Mouse (Mus musculus) liver, embryonic 15.5 days (tissue): ENCODE results near the gene Kazald1. TPM values are rescaled to one million over a fixed set of nuclear protein-coding genes. Genes with fewer than 3 reads are reported as not detected.

Experiments used
- ATAC-seq: fragments of 200-750 bp; cut with Nextera tagmentation; 2 replicates; pipeline ENCODE4 v1.8.0; 2017; ENCODE audit warnings: moderate number of reproducible peaks, mild to moderate bottlenecking, moderate library complexity; ENCODE audit not compliant: insufficient read depth
- H3K27ac ChIP-seq: fragments of 300-500 bp; sonication (generic); replicated peaks from 2 replicates; pipeline ENCODE4 v1.5.1; 2015; ENCODE audit warnings: mild to moderate bottlenecking, inconsistent platforms
- H3K27me3 ChIP-seq: fragments of 300-500 bp; sonication (generic); 2 replicates; pipeline ENCODE4 v1.6.1; 2015; ENCODE audit warnings: mild to moderate bottlenecking, inconsistent platforms
- H3K36me3 ChIP-seq: fragments of 300-500 bp; sonication (generic); replicated peaks from 2 replicates; pipeline ENCODE4 v1.6.1; 2015; ENCODE audit warnings: moderate library complexity, mild to moderate bottlenecking, inconsistent platforms
- H3K4me1 ChIP-seq: fragments of 300-500 bp; sonication (generic); replicated peaks from 2 replicates; pipeline ENCODE4 v1.6.1; 2015; ENCODE audit warnings: inconsistent platforms
- H3K4me2 ChIP-seq: fragments of 300-500 bp; sonication (generic); 2 replicates; pipeline ENCODE4 v1.6.1; 2015; ENCODE audit warnings: moderate library complexity, mild to moderate bottlenecking, inconsistent platforms
- H3K4me3 ChIP-seq: fragments of 300-500 bp; sonication (generic); replicated peaks from 2 replicates; pipeline ENCODE4 v1.5.1; 2015; ENCODE audit warnings: mild to moderate bottlenecking, inconsistent platforms
- H3K9ac ChIP-seq: fragments of 300-500 bp; sonication (generic); 2 replicates; pipeline ENCODE4 v1.6.1; 2015; ENCODE audit warnings: moderate library complexity, mild to moderate bottlenecking, inconsistent platforms
- H3K9me3 ChIP-seq: fragments of 300-500 bp; sonication (generic); replicated peaks from 2 replicates; pipeline ENCODE4 v1.6.1; 2016; ENCODE audit warnings: inconsistent platforms
- WGBS: fragments of 180-500 bp; shearing (Covaris S2); methylation state at CpG from one replicate; pipeline ENCODE4 v1.1.7; 2015; ENCODE audit warnings: mixed read lengths; ENCODE audit not compliant: insufficient replicate concordance; 5-methylcytosine and 5-hydroxymethylcytosine counted together
- polyA plus RNA-seq: library from polyadenylated mRNA; unstranded; fragments of >200 nt; fragmentation: Nextera tagmentation; extraction: Ambion mirVana; gene quantifications from 2 replicates; pipeline ENCODE4 v1.2.1, GENCODE M21; 2015

The Kazald1 gene
- polyA plus RNA-seq, 1 experiment from 2014 or later = 0.32 TPM

- Histone ChIP-seq H3K4me3 (peak overlapping the region; percentile 64; the same call in 1 of the 2 replicates), H3K9ac (0 out of 2 replicates have a peak overlapping the region, but pooled peaks have one; percentile 59), H3K36me3 (no peaks in the 10 kb centered on the region), H3K4me1 (peaks cover 33% of the 10 kb centered on the region), H3K4me2 (peak overlapping the region; percentile 89), H3K27me3 (peaks cover 36% of the 10 kb centered on the region), H3K9me3 (no peaks in the 10 kb centered on the region), H3K27ac (no peak overlapping the region)
- 70% methylated on average over 12 of the region's 12 CpGs for WGBS
- no peak for ATAC-seq
Measured at GRCm38 (mm10) chr19:45048644-45049365, 26.2 kb upstream of the Kazald1 start.

GRCm38 (mm10) chr19:45049523-45049922, 25.5 kb upstream of the Kazald1 start:
- Histone ChIP-seq H3K27ac (no peak overlapping the region), H3K4me3 (no peak overlapping the region), H3K4me1 (peaks cover 33% of the 10 kb centered on the region), H3K4me2 (no peak overlapping the region), H3K9ac (no peak overlapping the region), H3K27me3 (peaks cover 29% of the 10 kb centered on the region), H3K9me3 (no peaks in the 10 kb centered on the region), H3K36me3 (no peaks in the 10 kb centered on the region)
- 65% methylated on average over 9 of the region's 9 CpGs for WGBS
- no peak for ATAC-seq

GRCm38 (mm10) chr19:45053451-45053850, 21.6 kb upstream of the Kazald1 start:
- Histone ChIP-seq H3K27ac (no peak overlapping the region), H3K4me1 (peaks cover 26% of the 10 kb centered on the region), H3K9me3 (no peaks in the 10 kb centered on the region), H3K36me3 (no peaks in the 10 kb centered on the region), H3K4me2 (no peak overlapping the region), H3K9ac (no peak overlapping the region), H3K27me3 (no peaks in the 10 kb centered on the region; the same call in 1 of the 2 replicates), H3K4me3 (no peak overlapping the region)
- no peak for ATAC-seq
- 69% methylated on average over 8 of the region's 8 CpGs for WGBS

GRCm38 (mm10) chr19:45054892-45055690, 19.9 kb upstream of the Kazald1 start:
- no peaks in the 10 kb centered on the region for H3K36me3 ChIP-seq
- no peaks in the 10 kb centered on the region for H3K9me3 ChIP-seq
- H3K4me1 ChIP-seq = peaks cover 32% of the 10 kb centered on the region
- H3K9ac ChIP-seq = no peak overlapping the region
- H3K4me3 ChIP-seq = no peak overlapping the region
- no peaks in the 10 kb centered on the region for H3K27me3 ChIP-seq
- WGBS = 48% methylated on average over 6 of the region's 6 CpGs
- no peak overlapping the region for H3K4me2 ChIP-seq
- no peak for ATAC-seq
- no peak overlapping the region for H3K27ac ChIP-seq

- ATAC-seq = no peak
- no peaks in the 10 kb centered on the region for H3K9me3 ChIP-seq
- H3K4me3 ChIP-seq = no peak overlapping the region
- no peak overlapping the region for H3K27ac ChIP-seq
- H3K27me3 ChIP-seq = no peaks in the 10 kb centered on the region
- no peak overlapping the region for H3K9ac ChIP-seq
- no peak overlapping the region for H3K4me2 ChIP-seq
- peaks cover 35% of the 10 kb centered on the region for H3K4me1 ChIP-seq
- 41% methylated on average over 4 of the region's 4 CpGs for WGBS
- no peaks in the 10 kb centered on the region for H3K36me3 ChIP-seq
Measured at GRCm38 (mm10) chr19:45056364-45056763, 18.7 kb upstream of the Kazald1 start.

DNA sequence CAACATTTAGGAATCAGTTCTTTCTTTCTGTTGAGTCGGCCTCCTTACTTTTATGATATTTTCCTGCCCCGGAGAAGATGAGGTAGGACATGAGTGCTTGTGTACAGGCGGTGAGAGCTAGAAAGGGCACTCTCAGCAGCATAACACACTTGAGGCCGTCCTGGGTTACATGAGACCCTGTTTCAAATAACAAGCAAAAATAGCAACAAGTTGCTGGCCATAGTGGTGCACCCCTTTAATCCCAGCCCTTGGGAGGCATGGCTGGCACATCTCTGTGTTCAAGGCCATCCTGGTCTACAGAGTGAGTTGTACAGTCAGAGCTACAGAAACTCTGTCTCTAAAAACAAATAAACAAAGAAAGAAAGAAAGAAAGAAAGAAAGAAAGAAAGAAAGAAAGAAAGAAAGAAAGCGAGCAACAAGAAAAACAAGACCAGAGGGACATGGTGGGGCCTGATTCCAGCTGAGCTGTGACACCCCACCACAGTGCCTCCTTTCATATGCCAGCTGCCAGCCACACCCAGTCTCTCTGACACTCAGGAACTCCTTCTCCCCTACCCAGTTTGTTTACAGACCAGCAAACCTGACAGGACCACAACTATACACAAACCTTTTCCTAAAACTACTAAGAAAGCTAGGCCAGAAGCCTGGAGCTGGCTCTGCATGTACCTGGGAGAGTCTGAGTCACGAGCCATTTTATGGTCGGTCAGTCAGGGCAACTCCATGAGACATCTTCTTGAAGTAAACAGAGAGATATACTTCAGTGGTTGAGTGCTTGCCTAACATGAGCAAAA, 17.9 kb upstream of the Kazald1 start:
- Histone ChIP-seq H3K36me3 (no peaks in the 10 kb centered on the region), H3K4me2 (peak overlapping the region; percentile 76), H3K9ac (peak overlapping the region; percentile 31; the same call in 1 of the 2 replicates), H3K27me3 (no peaks in the 10 kb centered on the region), H3K27ac (peak overlapping the region; percentile 91), H3K4me1 (peaks cover 35% of the 10 kb centered on the region), H3K4me3 (peak overlapping the region; percentile 68), H3K9me3 (no peaks in the 10 kb centered on the region)
- ATAC-seq = no peak
- WGBS = 58% methylated on average over 7 of the region's 7 CpGs

- H3K36me3 ChIP-seq = no peaks in the 10 kb centered on the region
- no peak for ATAC-seq
- WGBS = 42% methylated on average over 7 of the region's 7 CpGs
- H3K4me3 ChIP-seq = peak overlapping the region; percentile 68
- no peaks in the 10 kb centered on the region for H3K27me3 ChIP-seq
- H3K27ac ChIP-seq = peak overlapping the region; percentile 91
- peak overlapping the region; percentile 41; the same call in 1 of the 2 replicates for H3K9ac ChIP-seq
- peak overlapping the region; percentile 76 for H3K4me2 ChIP-seq
- peaks cover 35% of the 10 kb centered on the region for H3K4me1 ChIP-seq
- H3K9me3 ChIP-seq = no peaks in the 10 kb centered on the region
Measured at GRCm38 (mm10) chr19:45057724-45058112, 17.3 kb upstream of the Kazald1 start.

- no peaks in the 10 kb centered on the region for H3K27me3 ChIP-seq
- no peaks in the 10 kb centered on the region for H3K36me3 ChIP-seq
- peak overlapping the region; percentile 68 for H3K4me3 ChIP-seq
- no peaks in the 10 kb centered on the region for H3K9me3 ChIP-seq
- peak overlapping the region; percentile 76 for H3K4me2 ChIP-seq
- H3K27ac ChIP-seq = peak overlapping the region; percentile 91
- peaks cover 36% of the 10 kb centered on the region for H3K4me1 ChIP-seq
- ATAC-seq = peak; percentile 85
- H3K9ac ChIP-seq = peak overlapping the region; percentile 75
- under 1% methylated on average over 34 of the region's 34 CpGs for WGBS
Measured at GRCm38 (mm10) chr19:45058113-45058839, 16.8 kb upstream of the Kazald1 start.

GRCm38 (mm10) chr19:45058841-45059240, 16.2 kb upstream of the Kazald1 start:
- ATAC-seq = peak; percentile 66
- Histone ChIP-seq H3K27me3 (peaks cover 1% of the 10 kb centered on the region), H3K27ac (peak overlapping the region; percentile 91), H3K9me3 (no peaks in the 10 kb centered on the region), H3K4me1 (peaks cover 41% of the 10 kb centered on the region), H3K9ac (peak overlapping the region; percentile 75), H3K4me2 (peak overlapping the region; percentile 76), H3K36me3 (no peaks in the 10 kb centered on the region), H3K4me3 (peak overlapping the region; percentile 68)
- under 1% methylated on average over 14 of the region's 14 CpGs for WGBS

DNA sequence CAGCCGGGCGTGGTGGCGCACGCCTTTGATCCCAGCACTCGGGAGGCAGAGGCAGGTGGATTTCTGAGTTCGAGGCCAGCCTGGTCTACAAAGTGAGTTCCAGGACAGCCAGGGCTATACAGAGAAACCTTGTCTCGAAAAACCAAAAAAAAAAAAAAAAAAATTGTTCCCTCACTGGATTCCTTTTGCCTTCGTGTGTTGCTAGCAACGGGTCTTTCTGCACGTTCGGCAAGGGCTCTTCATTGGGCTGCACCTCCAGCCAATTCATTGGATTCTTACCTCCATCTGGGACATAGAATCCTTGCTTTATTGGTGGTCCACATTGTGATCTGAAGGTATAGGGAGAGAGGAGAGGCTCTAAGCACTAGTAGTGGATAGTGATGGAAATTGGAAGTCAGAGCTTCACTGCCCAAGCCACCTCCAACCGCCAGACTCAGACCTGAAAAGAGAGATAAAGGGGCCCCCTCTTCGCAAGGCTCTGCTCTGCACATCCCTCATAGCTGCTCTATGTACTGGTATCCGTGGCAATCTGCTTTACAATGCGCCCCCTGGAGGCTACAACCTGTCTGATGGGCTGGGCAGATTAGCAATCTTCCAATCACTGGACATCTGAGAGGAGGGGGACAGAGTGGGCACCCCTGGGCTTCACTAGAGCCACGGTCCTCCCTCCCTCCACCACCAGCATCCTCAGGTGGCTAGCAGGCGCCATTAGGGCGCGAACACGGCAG, 11.3 kb upstream of the Kazald1 start:
- Histone ChIP-seq H3K4me1 (peaks cover 44% of the 10 kb centered on the region), H3K27ac (no peak overlapping the region), H3K4me3 (peak overlapping the region; percentile 21), H3K27me3 (peaks cover 38% of the 10 kb centered on the region), H3K9me3 (no peaks in the 10 kb centered on the region), H3K9ac (no peak overlapping the region), H3K4me2 (peak overlapping the region; percentile 56), H3K36me3 (no peaks in the 10 kb centered on the region)
- ATAC-seq = peak; percentile 72
- WGBS = 33% methylated on average over 20 of the region's 20 CpGs
